Mouse (Mus musculus) G1E (cell line): ENCODE measurements around the gene Klf12.

ENCODE experiments used
- CTCF ChIP-seq: IDR thresholded peaks from 2 replicates; pipeline ENCODE4 v1.5.1; 2012; ENCODE audit warnings: low read depth, low read length, inconsistent platforms, mixed read lengths
- TAL1 ChIP-seq: conservative IDR thresholded peaks from 2 replicates; pipeline ENCODE4 v1.6.1; 2012; ENCODE audit warnings: low read depth, low read length, inconsistent platforms, mixed read lengths

DNA sequence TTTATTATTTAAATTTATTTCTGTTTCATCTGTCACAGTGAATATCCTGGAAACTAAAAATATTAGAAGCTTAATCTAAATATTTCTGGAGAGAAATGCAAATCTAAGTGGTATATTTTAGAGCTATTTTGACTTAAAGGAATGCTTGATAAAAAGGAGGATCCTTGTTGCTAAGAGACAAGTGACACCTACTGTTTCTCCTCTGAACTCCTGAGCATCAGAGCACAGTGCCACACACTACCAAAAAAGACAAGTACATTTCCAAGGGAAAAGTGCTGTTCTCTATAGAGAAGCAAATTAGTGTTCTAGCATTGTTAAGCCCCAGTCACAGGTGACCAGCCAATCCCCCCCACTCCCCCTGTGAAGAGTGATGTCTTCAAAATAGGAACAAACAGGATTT lies 127.8 kb downstream of the Klf12 start:
- TF ChIP-seq CTCF (no peak), TAL1 (no peak)
